Mouse (Mus musculus): Measurements from ENCODE around the gene Angel1. TPM values are rescaled to one million over a fixed set of nuclear protein-coding genes. Genes with fewer than 3 reads are reported as not detected.

Angel1 gene
- total RNA-seq (2017) = 1.6 and 4.6 TPM in 2 replicates

- ATAC-seq (replicated peaks; ENCODE audit: low read depth, poor library complexity, severe bottlenecking) = peak; percentile 98
Observed at GRCm38 (mm10) chr12:86726120-86726640, at the start of gene Angel1. TSS of gene Angel1 (minus strand) at chr12:86726460.

DNA sequence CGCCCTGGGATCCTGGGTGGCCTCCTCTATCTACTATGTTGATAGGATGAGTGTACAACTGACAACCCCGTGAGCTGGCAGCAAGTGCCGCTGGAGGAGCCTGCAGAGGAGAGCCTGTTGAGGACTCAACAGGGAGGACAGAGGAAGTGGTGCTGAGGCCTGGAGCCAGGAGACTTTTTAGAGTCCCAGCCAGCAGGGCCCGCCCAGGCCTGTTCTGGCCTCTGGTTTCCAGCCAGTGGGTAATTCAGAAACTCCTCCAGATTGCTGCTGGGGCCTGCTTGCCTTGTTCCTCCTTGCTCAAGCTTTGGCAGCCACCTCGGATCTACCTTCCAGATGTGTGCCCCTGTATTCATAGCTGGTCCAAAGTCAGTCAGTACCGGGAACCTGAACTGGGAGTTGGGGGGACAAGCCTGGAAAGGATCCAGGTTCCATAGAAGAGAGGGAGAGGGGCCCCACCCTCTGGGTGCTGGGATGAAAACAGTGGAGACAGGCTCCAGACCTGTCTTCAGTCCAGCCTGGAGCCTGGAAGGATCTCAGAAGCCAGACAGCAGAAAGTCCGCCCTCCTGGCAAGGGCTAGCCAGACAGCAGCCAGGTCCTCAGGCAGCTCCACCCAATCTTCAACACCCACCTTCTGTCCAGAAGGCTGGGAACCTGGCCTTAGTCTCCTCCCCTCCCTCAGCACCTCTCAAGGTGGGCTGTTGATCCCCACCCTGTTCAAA, 49.5 kb upstream of the Angel1 start:
- ATAC-seq (replicated peaks; ENCODE audit: low read depth, poor library complexity, severe bottlenecking) = no peak

DNA sequence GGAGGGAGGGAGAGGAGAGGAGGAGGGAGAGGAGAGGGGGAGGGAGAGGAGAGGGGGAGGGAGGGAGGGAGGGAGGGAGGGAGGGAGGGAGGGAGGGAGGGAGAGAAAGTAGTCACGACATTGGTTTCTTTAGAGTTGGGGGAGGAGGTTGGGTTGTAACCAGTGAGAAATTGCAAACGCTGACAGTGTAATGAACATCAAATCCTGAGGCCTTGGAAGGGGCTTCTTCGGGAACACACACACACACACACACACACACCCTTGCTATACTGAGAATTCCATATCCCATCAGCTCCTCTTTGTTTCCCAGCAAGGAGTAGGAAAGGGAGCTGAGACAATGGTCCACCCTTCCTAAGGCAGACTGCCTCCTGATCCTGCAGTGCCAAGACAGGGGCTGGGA, 46.3 kb upstream of the Angel1 start:
- no peak for ATAC-seq (replicated peaks; ENCODE audit: low read depth, poor library complexity, severe bottlenecking)

GRCm38 (mm10) chr12:86771823-86772427, 45.7 kb upstream of the Angel1 start:
- ATAC-seq (replicated peaks; ENCODE audit: low read depth, poor library complexity, severe bottlenecking) = peak; percentile 85

GRCm38 (mm10) chr12:86770927-86771326, 44.7 kb upstream of the Angel1 start:
- no peak for ATAC-seq (replicated peaks; ENCODE audit: low read depth, poor library complexity, severe bottlenecking)

- ATAC-seq (replicated peaks; ENCODE audit: low read depth, poor library complexity, severe bottlenecking) = no peak
Observed at GRCm38 (mm10) chr12:86770261-86770670, 44.0 kb upstream of the Angel1 start.

GRCm38 (mm10) chr12:86769819-86770218, 43.6 kb upstream of the Angel1 start:
- no peak for ATAC-seq (replicated peaks; ENCODE audit: low read depth, poor library complexity, severe bottlenecking)

DNA sequence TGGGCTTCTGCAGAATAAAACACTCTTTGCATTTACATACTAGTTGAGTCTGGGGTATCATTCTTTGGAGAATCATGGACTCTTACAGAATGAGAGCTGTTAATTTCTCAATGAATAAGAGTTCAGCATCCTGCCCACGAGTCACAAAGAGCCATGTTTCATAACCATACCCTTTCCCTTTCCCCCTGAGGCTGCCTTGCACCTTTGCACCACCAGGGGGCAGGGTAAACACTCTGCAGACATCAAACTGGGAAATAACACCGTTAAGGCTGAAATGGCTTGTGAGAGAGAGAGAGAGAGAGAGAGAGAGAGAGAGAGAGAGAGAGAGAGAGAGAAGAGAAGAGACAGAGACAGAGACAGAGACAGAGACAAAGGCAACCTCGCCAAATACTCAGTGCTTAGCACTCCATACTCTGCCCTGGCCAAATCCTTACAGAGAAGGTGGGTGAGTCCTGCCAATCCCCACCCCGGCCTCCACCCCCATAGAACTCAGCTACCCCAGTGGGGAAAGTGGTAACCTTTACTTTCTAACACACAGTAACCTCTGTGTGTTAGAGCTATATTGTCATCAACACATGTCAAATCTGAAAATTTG, 42.8 kb upstream of the Angel1 start:
- ATAC-seq (replicated peaks; ENCODE audit: low read depth, poor library complexity, severe bottlenecking) = peak; percentile 70

DNA sequence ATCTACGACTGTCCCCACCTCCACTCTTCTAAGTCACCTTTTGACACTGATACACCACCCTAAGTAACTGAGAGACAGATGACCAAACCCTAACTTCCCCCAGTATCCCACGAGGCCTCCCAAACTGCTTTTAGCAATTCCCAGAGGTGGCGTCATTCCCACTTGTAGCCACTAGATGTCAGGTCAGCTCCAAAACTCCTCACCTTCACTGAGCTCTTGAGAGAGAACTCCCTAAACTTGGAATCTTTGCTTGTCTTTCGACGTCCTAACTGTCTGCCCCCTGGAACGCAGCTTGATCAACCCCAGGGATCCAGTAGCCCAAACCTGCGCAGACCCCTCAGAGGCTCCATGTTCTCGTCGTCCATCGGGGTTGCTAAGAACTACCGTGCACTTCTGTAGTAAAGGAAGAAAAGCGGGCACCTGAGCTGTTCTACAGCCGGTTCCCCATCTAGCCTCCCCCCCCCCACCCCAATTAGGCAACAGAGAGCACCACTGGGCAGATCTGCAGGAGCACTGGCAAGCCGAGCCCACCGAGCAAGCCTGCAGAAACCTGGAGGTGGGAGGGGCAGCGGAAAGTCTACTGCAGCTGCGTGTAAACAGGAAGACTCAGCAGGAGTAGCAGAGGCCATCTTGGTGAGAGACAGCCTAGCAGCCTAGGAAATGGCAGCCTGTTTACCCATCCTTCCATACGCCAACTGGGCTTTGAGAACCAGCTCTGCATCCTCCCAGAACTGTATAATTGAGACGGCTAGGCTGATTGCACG, 41.8 kb upstream of the Angel1 start:
- peak; percentile 71 for ATAC-seq (replicated peaks; ENCODE audit: low read depth, poor library complexity, severe bottlenecking)

DNA sequence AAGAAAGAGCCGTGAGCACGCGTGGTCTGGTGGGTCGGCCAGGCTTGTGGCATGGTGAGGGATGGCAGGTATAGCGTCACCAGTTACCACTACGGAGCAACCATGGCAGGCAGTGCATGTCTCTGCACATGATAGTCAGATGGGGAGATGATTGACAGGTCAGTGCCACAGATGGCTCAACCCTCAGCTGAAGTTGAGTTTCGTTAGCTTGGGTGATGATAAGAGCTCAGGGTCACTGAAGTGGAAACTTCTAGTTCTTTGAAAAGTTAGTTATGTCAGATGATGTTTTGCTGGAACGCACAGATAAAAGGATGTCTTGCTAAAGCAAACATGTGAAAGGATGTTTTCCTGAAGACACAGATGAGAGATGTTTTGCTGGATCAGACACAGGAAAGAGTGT, 40.2 kb upstream of the Angel1 start:
- no peak for ATAC-seq (replicated peaks; ENCODE audit: low read depth, poor library complexity, severe bottlenecking)

DNA sequence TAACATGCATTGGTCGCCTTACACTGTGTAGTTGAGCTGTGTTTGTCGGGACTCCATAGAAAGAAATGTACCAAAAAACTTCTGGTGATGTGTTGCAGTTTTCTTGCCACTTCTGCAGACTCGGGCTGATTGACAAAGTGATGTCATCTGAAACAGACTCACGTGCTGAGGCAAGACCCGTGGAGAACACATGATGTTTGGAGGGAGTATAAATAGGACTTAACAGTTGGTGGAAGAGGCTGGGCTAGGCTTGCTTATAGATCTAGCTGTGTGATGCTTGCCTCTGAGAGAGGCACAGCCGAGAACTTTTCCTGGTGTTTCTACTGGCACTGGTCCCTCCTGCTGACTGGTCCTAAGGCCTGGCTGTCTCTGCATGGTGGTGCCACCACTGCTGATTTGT, 37.8 kb upstream of the Angel1 start:
- ATAC-seq (replicated peaks; ENCODE audit: low read depth, poor library complexity, severe bottlenecking) = no peak

DNA sequence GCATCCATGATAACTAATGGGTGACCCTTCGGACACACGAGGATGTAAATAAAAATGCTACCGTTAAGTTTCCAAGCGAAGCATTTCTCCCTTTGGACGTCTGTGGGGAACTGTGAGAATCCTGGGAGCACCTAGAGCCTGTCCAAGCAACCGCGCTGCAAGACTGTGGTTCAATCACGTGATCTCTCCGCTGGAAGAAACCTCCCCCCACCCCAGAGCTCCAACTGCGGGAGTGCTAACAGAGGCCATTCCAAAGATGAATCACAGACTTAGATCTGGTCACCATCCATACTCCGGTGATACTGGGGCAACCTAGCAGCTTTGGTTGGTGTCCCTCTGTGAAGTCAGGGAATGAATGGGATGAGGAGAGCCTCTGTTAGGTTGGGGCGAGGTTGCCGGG, 34.8 kb upstream of the Angel1 start:
- no peak for ATAC-seq (replicated peaks; ENCODE audit: low read depth, poor library complexity, severe bottlenecking)

DNA sequence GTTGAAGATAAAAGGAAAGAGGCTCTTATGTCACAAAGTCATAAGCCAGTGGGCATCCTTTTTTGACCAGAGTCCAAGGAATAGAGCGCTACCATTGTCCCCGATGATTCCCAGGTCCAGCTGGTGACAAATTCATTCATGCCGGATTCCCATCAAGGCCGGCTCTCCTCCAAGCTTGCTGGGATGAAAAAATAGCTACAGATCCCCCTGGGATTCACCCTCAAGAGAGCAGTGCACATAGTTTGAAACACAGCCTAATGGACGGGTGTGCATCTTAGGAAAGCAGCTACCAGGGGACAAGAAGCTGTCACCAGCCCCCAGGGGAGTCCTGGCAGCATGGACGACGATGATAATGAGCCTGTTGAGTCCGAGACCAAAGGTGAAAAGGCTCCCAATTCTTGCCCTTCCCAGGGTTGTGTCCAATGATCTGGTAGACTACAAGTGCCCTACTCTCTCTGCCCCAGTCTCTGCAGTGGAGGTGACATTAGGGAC, 8.1 kb upstream of the Angel1 start, which contains the start of gene Lrrc74a:
Lrrc74a (plus strand) TSS at position 51 of the 492 bp plus-strand sequence.
- ATAC-seq (replicated peaks; ENCODE audit: low read depth, poor library complexity, severe bottlenecking) = no peak

- ATAC-seq (replicated peaks; ENCODE audit: low read depth, poor library complexity, severe bottlenecking) = peak; percentile 30
Observed at GRCm38 (mm10) chr12:86725706-86726105, 554 bp downstream of the Angel1 start.

- ATAC-seq (replicated peaks; ENCODE audit: low read depth, poor library complexity, severe bottlenecking) = no peak
Observed at GRCm38 (mm10) chr12:86724300-86724699, 2.0 kb downstream of the Angel1 start.

DNA sequence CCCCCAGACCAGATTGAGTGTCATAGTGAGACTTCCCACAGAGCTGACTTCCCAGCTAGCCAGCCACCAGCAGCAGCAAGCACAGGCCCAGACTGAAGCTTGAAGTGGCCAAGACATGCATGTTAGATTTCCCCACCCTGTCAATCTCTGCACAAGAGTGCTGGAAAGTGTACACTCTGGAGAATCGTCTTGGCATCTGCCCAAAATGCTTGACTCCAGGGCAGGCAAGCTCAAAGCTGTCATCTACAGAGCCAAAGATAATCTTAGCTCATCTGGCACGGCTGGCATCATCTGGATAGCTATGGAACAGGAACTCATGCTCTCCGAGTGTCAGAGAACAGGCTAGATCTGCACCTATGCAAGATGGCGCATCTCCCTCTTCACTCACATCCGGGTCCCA, 4.8 kb downstream of the Angel1 start:
- ATAC-seq (replicated peaks; ENCODE audit: low read depth, poor library complexity, severe bottlenecking) = no peak

DNA sequence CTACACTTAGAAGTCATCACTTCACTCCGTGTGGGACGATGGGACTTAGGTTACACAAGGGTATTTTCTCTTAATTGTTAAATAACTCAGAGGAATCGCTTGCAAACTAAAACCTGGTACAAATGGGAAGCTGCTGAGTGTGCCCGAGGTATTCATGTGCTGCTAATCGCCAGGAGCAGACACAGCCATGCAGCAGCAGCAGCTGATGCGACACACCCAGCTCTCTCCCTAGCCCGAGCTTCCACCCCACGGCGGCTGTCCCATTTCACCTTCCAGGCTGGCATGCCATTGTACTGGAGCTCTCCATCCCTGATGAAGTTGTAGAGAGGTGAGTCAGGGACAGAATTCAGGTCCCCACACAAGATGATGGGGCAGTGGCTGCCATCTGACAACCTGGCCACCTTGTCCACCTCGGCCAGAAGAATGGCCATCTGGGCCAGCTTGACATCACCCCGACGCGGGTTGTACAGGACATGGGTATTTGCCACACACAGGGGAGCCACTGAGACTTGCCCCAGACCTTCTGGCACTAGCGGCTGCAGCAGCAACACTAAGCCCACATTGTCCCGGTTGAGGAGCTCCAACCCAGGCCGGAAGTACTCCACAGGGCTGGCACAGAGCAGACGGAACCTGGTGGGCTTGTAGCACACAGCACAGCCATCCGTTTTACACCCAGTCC, 6.2 kb downstream of the Angel1 start:
- no peak for ATAC-seq (replicated peaks; ENCODE audit: low read depth, poor library complexity, severe bottlenecking)

GRCm38 (mm10) chr12:86716962-86717361, 9.3 kb downstream of the Angel1 start:
- ATAC-seq (replicated peaks; ENCODE audit: low read depth, poor library complexity, severe bottlenecking) = no peak

GRCm38 (mm10) chr12:86715401-86715800, 10.9 kb downstream of the Angel1 start:
- 0 out of 2 replicates have a peak, but pooled peaks have one; percentile 36 for ATAC-seq (replicated peaks; ENCODE audit: low read depth, poor library complexity, severe bottlenecking)

DNA sequence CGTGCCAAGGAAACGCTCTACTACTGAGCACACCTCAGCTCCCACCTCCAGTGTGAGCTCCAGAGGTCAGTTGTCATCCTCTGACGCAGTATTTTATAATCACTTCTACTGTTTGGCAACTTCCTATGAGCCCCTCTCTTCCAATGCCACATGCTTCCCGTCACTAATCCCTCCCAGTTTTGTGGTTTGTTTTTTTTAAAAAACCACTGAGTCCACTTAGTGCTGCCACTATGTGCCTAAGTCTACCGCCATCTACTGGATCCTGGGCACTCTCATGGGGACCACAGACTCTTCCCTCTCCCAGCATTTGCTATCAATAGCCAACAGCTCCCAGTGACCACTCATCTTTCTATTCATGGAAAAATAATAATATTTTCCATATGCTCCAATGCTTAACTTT, 12.2 kb downstream of the Angel1 start:
- ATAC-seq (replicated peaks; ENCODE audit: low read depth, poor library complexity, severe bottlenecking) = peak; percentile 98
